Mouse (Mus musculus) liver, embryonic 11.5 days (tissue): ENCODE data around the gene Tmem44. TPM values are rescaled to one million over a fixed set of nuclear protein-coding genes. Genes with fewer than 3 reads are reported as not detected.

ENCODE experiments used
- ATAC-seq: fragments of 200-750 bp; cut with Nextera tagmentation; replicated peaks from 2 replicates; pipeline ENCODE4 v1.8.0; 2017; ENCODE audit warnings: moderate number of reproducible peaks, mild to moderate bottlenecking, moderate TSS enrichment, moderate library complexity; ENCODE audit not compliant: low FRiP score
- DNase-seq: peaks from one replicate; pipeline ENCODE4 v3.0.0-alpha.2; 2017; ENCODE audit warnings: low spot score
- H3K27ac ChIP-seq: fragments of 300-500 bp; sonication (generic); 2 replicates; pipeline ENCODE4 v1.5.1; 2014; ENCODE audit warnings: mild to moderate bottlenecking, low read depth, low read length, control low read depth
- H3K27me3 ChIP-seq: fragments of 300-500 bp; sonication (generic); replicated peaks from 2 replicates; pipeline ENCODE4 v1.6.1; 2014; ENCODE audit warnings: low read length, mixed read lengths; ENCODE audit not compliant: control insufficient read depth, insufficient read depth
- H3K36me3 ChIP-seq: fragments of 300-500 bp; sonication (generic); 2 replicates; pipeline ENCODE4 v1.6.1; 2014; ENCODE audit warnings: mild to moderate bottlenecking, low read length, moderate library complexity, mixed read lengths; ENCODE audit not compliant: control insufficient read depth, insufficient read depth
- H3K4me1 ChIP-seq: fragments of 300-500 bp; sonication (generic); replicated peaks from 2 replicates; pipeline ENCODE4 v1.6.1; 2014; ENCODE audit warnings: low read length, mixed read lengths; ENCODE audit not compliant: control insufficient read depth, insufficient read depth
- H3K4me2 ChIP-seq: fragments of 300-500 bp; sonication (generic); 2 replicates; pipeline ENCODE4 v1.6.1; 2014; ENCODE audit warnings: mild to moderate bottlenecking, control low read depth, moderate library complexity
- H3K4me3 ChIP-seq: fragments of 300-500 bp; sonication (generic); 2 replicates; pipeline ENCODE4 v1.5.1; 2014; ENCODE audit warnings: low read depth, low read length, control low read depth
- H3K9ac ChIP-seq: fragments of 300-500 bp; sonication (generic); 2 replicates; pipeline ENCODE4 v1.6.1; 2014; ENCODE audit warnings: low read depth, low read length, control low read depth
- H3K9me3 ChIP-seq: fragments of 300-500 bp; sonication (generic); 2 replicates; pipeline ENCODE4 v1.6.1; 2016; ENCODE audit warnings: low read length, inconsistent platforms, mixed read lengths; ENCODE audit not compliant: control insufficient read depth
- WGBS: fragments of 180-500 bp; shearing (Covaris S2); extraction: QIAGEN DNeasy Blood & Tissue Kit; methylation state at CpG from one replicate; pipeline ENCODE4 v1.1.7; 2014; 5-methylcytosine and 5-hydroxymethylcytosine counted together
- polyA plus RNA-seq: library from polyadenylated mRNA; unstranded; fragments of >200 nt; fragmentation: Nextera tagmentation; extraction: Ambion mirVana; gene quantifications from 2 replicates; pipeline ENCODE4 v1.2.1, GENCODE M21; 2014

Gene Tmem44
- polyA plus RNA-seq, 1 experiment from 2014 or later = 3.5 TPM

GRCm38 (mm10) chr16:30503958-30504357 lies 46.7 kb downstream of the Tmem44 start:
- H3K4me1 ChIP-seq = peaks cover 24% of the 10 kb centered on the region
- WGBS = 14% methylated on average over 15 of the region's 15 CpGs

DNA sequence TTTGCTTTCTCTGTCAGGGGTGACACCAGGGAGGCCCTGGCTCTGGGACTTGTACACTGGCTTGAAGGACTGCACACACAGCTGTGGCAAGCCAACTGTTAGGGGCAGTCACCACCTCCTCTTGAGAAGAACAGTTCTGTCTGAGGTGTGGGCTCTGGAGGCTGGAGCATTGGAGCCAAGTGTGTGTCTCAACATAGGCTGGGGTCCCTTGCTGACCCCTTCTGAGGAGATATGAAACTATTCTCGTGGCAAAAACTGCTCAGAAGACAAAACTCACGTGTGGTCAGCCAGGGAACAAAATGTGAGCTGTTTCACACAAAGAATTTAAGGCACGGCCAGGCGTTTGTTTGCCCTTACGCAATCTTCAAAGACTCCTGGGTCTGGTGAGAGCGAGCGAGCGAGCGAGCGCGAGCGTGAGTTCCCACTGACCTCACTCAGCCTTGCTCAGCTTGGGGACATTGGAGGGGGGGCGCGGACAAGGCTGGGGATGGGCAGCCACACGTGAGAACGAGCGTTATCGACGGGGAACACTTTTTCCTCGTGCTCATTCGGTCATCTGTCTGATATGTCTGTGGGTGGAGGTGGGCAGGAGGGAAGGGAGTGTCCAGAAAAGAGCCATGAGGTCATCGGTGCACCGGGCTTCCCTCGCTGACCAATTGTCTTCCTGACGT lies 48.3 kb downstream of the Tmem44 start:
- ATAC-seq (peak; percentile 61), DNase-seq (peak; percentile 65)
- H3K9me3 ChIP-seq = no peaks in the 10 kb centered on the region
- H3K27ac ChIP-seq = peak overlapping the region; percentile 32; the same call in 1 of the 2 replicates
- H3K4me2 ChIP-seq = peak overlapping the region; percentile 56
- H3K9ac ChIP-seq = peak overlapping the region; percentile 55
- peaks cover 24% of the 10 kb centered on the region for H3K4me1 ChIP-seq
- 7% methylated on average over 25 of the region's 25 CpGs for WGBS
- no peaks in the 10 kb centered on the region for H3K36me3 ChIP-seq
- peak overlapping the region; percentile 3 for H3K4me3 ChIP-seq
- no peaks in the 10 kb centered on the region for H3K27me3 ChIP-seq

More at GRCm38 (mm10) chr16:30503958-30504357, 46.7 kb downstream of the Tmem44 start:
- H3K27me3 ChIP-seq = no peaks in the 10 kb centered on the region
- no peak overlapping the region for H3K4me3 ChIP-seq
- H3K27ac ChIP-seq = no peak overlapping the region
- H3K36me3 ChIP-seq = no peaks in the 10 kb centered on the region
- no peak for DNase-seq
- peak; percentile 34 for ATAC-seq
- H3K9ac ChIP-seq = no peak overlapping the region
- peak overlapping the region; percentile 21; the same call in 1 of the 2 replicates for H3K4me2 ChIP-seq
- no peaks in the 10 kb centered on the region for H3K9me3 ChIP-seq

DNA sequence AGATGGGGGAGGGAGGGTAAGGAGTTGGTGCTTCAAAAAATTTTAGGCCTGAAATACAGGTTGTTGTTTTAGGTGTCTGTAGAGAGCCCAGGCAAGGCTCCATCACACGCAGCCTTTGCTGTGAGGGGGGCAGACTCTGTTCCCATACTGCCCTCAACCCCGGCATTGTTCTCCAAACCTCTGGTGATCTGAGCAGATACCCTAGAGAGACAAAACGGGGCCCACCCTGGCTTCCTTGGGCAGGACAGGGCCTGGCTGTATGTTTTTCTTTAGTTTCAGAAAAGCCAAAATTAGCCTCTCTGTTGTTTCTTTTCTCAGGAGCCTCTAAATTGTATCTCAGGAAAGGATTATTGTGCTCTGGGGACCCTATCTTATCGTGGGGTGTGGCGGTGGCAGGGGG lies 49.0 kb downstream of the Tmem44 start:
- Histone ChIP-seq H3K9me3 (no peaks in the 10 kb centered on the region), H3K4me1 (peaks cover 22% of the 10 kb centered on the region), H3K9ac (no peak overlapping the region), H3K27me3 (no peaks in the 10 kb centered on the region), H3K4me2 (peak overlapping the region; percentile 56), H3K36me3 (no peaks in the 10 kb centered on the region), H3K4me3 (no peak overlapping the region), H3K27ac (no peak overlapping the region)
- WGBS = 37% methylated on average over 5 of the region's 5 CpGs
- DNase-seq (no peak), ATAC-seq (no peak)

- 91% methylated on average over 7 of the region's 7 CpGs for WGBS
- H3K27ac ChIP-seq = no peak overlapping the region
- H3K4me3 ChIP-seq = no peak overlapping the region
- no peak for DNase-seq
- no peak for ATAC-seq
- no peaks in the 10 kb centered on the region for H3K9me3 ChIP-seq
- no peak overlapping the region for H3K9ac ChIP-seq
- H3K27me3 ChIP-seq = no peaks in the 10 kb centered on the region
- no peaks in the 10 kb centered on the region for H3K36me3 ChIP-seq
- H3K4me2 ChIP-seq = no peak overlapping the region
- peaks cover 22% of the 10 kb centered on the region for H3K4me1 ChIP-seq
These were observed 50.4 kb downstream of the Tmem44 start for GRCm38 (mm10) chr16:30500223-30500622.

- H3K36me3 ChIP-seq = no peaks in the 10 kb centered on the region
- H3K4me3 ChIP-seq = no peak overlapping the region
- H3K27me3 ChIP-seq = no peaks in the 10 kb centered on the region
- no peak overlapping the region for H3K4me2 ChIP-seq
- 46% methylated on average over 16 of the region's 16 CpGs for WGBS
- no peak overlapping the region for H3K27ac ChIP-seq
- ATAC-seq = no peak
- H3K4me1 ChIP-seq = peaks cover 22% of the 10 kb centered on the region
- H3K9me3 ChIP-seq = no peaks in the 10 kb centered on the region
- no peak overlapping the region for H3K9ac ChIP-seq
- no peak for DNase-seq
These were observed 51.4 kb downstream of the Tmem44 start for GRCm38 (mm10) chr16:30499126-30499857.

DNA sequence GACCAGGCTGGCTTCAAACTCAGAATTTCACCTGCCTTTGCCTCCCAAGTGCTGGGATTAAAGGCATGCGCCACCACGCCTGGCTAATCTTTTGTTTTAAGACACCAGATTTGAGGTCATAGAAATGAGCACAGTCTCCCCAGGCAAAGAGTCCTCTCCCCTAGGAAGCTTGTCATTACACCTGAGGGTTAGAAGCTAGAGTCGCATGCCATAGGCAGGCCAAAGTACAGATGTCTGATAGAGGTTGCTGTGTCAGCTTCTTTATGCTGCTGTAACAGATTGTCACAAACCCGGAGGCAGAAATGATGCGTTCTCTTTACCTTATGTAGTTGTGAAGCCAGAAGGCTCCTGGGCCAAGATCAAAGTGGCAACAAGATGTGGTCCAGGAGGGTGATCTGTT lies 53.3 kb downstream of the Tmem44 start:
- Histone ChIP-seq H3K9ac (no peak overlapping the region), H3K9me3 (no peaks in the 10 kb centered on the region), H3K4me1 (peaks cover 10% of the 10 kb centered on the region), H3K27ac (no peak overlapping the region), H3K4me3 (no peak overlapping the region), H3K27me3 (peaks cover 4% of the 10 kb centered on the region; the same call in 1 of the 2 replicates), H3K36me3 (no peaks in the 10 kb centered on the region), H3K4me2 (no peak overlapping the region)
- DNase-seq (no peak), ATAC-seq (no peak)
- WGBS = 86% methylated on average over 5 of the region's 5 CpGs

- ATAC-seq = no peak
- 81% methylated on average over 6 of the region's 6 CpGs for WGBS
- Histone ChIP-seq H3K36me3 (no peaks in the 10 kb centered on the region), H3K4me2 (no peak overlapping the region), H3K27ac (no peak overlapping the region), H3K9me3 (no peaks in the 10 kb centered on the region), H3K27me3 (peaks cover 4% of the 10 kb centered on the region; the same call in 1 of the 2 replicates), H3K9ac (no peak overlapping the region), H3K4me3 (no peak overlapping the region), H3K4me1 (no peaks in the 10 kb centered on the region)
- no peak for DNase-seq
These were observed 55.8 kb downstream of the Tmem44 start for GRCm38 (mm10) chr16:30494883-30495282.

DNA sequence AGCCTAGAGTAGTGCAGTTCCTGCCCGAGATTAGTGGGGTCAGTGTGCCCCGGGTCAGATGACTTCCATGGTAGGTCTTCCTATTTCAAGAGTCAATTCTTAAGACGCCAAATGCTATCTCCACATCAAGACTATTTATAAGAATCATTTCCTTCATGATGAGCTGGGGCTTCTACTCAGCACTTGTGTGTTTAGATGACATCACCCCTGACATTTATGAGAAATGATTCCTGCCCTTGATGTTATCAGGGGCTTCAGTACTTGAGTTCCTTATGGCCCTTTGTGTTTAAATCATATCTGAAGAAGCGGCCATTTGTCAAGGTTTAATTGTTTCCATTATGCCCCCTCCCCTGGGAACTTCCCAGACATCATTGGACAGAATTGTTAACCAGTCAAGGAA lies 58.9 kb downstream of the Tmem44 start:
- no peak for DNase-seq
- H3K27me3 ChIP-seq = peaks cover 4% of the 10 kb centered on the region; the same call in 1 of the 2 replicates
- no peaks in the 10 kb centered on the region for H3K36me3 ChIP-seq
- no peaks in the 10 kb centered on the region for H3K9me3 ChIP-seq
- no peak overlapping the region for H3K27ac ChIP-seq
- no peak overlapping the region for H3K4me2 ChIP-seq
- no peaks in the 10 kb centered on the region for H3K4me1 ChIP-seq
- ATAC-seq = no peak
- WGBS = 46% methylated on average over 4 of the region's 4 CpGs
- H3K9ac ChIP-seq = no peak overlapping the region
- no peak overlapping the region for H3K4me3 ChIP-seq
